Mouse (Mus musculus) cerebellum, postnatal 25 days (tissue): ENCODE data around the gene Izumo4.

Experiments
- DNase-seq, 2 experiments: peaks; one replicate each; pipeline ENCODE4 v3.0.0; 2021; ENCODE audit warnings: mixed read lengths in 2 of 2

Gene Izumo4

DNA sequence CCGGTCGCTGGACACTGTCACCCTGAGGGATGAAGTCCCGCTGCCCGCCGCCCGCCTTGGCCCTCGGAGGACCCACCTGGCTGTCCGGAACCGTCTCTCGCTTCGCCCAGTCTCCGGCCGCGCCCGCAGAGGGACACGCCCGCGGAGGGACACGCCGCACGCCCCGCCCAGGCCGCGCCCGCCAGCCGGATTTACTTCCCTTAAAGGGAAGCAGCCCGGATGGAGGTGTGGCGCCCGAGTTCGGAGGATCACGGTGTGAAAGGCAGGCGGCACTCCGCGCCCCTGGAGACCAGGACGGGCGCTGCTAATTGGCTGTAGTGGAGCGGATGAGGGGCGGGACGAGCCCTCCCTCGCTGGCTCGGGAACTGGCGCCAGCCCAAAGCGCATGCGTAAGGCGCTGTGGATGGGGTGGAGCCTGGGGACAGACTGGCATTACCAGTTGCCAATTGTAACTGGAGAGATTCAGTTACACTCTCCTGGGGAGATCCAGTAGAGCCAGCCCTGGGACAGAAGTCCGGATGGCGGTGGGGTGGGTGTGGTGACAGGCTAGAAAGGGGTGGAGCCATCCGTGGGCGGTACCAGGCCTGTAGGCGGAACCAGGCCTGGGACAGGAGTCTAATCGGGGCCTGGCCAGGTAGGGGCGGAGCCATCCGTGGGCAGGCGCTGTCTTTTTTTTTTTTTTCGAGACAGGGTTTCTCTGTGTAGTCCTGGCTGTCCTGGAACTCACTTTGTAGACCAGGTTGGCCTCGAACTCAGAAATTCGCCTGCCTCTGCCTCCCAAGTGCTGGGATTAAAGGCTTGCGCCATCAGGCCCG is at the start of gene Izumo4, which contains the start of gene Mob3a:
Gene Izumo4, plus strand, starts transcription at position 464 of the 815 bp plus-strand sequence.
Gene Mob3a, minus strand, starts transcription at position 257 of the 815 bp plus-strand sequence.
- peak; percentile 98 to 99 for DNase-seq

DNA sequence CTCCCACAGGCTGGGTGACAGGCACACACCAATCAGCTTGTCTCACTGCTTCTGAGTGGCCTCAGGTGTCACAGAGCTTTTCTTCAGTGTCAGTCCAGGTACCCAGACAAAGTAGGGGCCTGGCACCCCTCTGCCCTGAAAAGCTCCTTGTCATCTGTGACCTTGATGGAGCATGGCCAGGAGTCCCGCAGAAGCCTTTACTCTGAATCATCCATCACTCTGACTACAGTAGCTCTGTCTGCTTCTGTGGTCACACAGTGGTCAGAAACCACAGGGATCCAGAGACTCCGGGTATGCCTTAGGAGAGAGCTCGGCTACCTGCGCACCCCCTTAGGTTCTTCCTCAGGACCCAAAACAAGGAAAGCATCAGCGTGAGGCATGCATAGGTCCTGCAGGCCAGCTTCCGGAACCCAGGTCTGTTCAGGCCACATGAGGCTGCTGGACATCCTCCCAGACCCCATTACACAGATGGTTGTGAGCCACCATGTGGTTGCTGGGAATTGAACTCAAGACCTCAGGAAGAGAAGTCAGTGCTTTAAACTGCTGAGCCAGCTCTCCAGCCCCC is 48.7 kb upstream of the Izumo4 start:
- no peak for DNase-seq

DNA sequence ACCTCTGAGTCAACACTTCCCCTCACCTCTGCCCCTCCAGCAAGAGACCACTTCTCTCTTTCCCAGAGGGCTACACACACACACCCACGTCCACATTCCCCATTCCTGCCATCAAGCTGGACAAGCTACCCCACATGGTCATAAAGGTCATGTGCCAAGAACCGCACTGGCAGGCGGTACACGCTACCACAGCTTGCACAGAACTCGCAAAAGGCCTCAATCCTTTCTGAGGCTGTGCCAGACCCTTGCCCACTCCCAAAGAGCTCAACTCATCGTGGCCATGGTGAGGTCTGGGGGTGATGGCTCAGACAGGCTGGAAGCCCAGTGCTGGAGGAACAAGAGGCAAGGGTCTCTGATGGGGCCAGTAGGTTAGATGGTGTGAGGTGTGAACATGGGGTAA is 47.1 kb upstream of the Izumo4 start:
- no peak for DNase-seq

DNA sequence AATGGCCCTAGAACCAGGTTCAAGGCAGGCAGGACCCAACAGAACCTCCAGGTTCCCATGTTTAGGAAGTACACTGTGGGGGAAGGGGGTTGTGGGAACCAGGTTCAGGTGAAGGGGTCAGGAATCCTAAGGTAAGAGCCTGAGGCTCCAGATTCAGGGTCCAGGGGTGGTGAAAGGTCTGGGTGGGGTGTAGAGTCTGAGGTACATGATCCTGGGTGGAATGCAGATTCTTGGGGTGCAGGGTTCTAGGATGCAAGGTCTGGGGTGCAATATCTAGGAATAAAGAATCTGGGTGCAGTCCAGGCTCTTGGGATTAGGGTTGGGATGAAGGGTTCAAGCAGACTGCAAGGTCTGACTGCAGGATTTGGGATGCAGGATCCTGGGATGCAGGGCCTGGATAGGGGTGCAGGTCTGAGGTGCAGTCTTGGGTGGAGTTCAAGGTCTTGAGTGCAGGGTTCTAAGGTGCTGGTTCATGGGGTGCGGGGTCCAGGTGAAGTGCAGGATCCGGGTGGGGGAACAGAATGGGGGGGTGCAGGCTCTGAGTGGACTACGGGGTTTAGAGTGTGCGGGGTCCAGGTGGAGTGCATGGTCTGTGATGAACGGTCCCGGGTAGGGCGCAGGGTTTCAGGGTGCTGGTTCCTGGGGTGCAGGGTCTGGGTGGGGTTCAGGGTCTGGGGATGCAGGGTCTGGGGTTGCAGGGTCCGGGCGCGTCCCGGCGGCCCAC is 46.4 kb upstream of the Izumo4 start:
- no peak for DNase-seq

DNA sequence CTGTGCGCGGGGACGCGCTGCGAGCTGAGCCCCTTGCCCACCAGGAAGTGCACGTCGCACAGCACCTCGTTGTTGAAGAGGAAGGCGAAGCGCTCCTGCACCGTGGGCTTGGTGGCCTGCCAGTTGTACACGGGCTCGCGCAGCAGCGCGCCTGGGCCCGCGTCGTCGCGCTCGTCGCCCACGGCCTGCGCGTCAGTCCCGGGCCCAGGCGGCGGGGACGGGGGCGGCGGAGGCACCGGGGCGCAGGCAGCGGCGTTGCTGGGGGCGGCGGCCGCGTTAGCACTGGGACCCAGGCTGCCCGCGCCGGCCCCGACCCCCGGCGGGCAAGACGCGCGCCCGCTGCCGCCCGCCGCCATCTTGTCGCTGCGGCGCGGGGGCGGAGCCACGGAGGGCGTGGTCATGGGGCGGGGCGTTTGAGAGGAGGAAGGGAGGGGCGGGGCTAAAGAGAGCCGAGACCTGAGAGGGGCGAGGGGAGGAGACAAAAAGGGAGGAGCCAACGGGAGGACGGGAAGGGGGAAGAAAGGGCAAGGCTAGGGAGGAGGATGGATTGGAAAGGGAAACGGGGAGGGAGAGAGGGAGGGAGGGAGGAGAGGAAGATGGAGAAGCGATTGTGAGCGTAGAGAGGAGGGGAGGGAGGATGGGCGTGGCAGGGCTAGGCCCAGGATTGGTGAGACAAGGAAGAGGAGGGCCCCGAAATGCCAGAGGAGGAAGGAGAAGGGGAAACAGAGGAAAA is 45.7 kb upstream of the Izumo4 start:
- DNase-seq = peak; percentile 96 to 100

DNA sequence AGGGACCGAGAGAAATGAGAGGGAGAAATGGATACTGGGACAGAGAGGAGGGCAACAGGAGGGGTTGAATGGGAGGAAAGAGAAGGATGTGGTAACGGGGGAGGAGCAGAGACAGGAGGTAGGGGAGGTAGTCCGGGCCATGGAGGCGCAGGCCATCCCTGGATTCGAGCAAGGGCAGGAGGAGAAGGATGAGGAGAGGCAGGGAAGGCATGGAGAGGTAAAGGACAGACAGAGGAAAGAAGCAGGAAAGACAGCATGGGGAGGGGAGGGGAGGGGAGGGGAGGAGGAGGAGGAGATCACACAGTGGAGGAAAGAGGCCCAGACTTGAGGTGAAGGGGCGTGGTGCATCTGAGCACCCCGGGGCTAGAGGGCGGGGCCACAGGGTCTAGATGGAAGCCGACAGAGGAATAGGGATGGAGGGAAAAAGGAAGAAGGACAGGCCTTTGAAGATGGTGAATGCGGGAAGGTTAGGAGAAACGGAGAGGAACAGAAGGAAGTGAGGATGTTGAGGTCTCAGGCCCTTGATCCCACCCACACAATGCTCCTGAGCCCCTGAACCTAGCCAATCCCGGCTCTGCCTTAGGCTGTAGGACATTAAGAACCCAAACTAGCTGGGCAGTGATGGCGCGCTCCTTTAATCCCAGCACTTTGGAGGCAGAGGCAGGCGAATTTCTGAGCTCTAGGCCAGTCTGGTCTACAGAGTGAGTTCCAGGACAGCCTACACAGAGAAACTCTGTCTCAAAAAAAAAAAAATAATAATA is 44.9 kb upstream of the Izumo4 start, which contains the start of gene Btbd2:
Gene Btbd2, minus strand, starts transcription at position 209 of the 761 bp plus-strand sequence.
- peak in 1 of 2 experiments; percentile 58 for DNase-seq

DNA sequence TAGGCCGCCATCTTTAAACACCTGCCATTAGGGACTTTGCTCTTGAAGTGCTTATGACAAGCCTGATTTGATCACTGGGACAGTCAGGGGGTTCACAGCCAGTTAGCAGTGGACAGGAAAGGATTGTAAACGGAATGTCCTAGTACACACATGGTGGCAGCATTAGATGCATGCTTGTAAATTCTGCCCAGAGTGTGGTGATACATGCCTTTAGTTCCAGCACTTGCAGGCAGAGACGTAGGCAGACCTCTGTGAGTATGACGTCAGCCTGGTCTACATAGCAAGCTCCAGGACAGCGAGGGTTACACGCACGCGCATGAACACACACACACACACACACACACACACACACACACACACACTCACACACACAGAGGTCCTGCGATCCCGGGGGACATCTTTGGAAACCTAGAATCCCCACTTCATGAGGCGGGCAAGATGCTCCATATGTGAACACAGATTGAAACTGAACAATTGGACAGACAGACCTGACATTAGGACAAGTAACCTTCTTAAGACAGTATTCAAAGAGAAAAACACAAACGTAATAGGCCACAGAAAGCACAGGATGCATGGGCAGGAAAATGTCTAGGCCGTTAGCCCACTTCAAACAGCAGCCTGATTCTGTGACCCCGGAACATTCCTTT is 43.7 kb upstream of the Izumo4 start:
- DNase-seq = no peak

DNA sequence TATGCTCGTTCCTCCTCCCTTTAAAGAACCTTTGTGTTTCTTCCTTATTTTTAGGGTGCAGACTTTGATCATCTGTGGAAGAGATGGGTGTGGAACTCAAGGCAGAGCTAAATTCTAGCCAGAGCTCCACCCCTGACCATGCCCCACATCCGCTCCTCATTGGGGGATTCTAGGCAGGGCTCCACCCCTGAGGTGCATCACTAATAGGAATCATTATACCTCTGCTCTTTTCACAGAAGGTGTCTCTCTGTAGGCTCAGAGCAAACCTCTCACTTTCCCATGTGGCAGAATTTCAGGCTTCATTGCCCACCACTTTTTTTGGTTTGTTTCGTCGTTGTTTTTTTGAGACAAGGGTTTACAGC is 43.2 kb upstream of the Izumo4 start:
- DNase-seq = no peak

DNA sequence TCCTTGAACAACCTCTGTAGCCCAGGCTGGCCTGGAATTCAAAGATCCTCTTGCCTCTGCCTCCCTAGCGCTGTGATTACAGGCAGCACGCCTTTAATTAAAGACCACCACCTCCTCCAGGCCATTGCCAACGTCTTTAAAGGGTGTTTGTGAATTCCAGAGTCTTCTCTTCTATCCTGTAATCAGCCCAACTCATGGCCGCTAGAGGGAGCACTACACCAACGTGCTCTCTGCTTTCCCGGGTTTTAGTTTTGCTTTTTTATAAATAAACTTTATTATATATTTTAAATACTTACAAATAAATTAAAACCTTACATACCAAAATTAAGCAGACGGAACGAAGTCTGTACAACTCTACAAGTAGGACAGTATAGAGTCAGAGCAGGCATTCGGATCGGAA is 42.8 kb upstream of the Izumo4 start:
- DNase-seq = peak; percentile 78 to 89

DNA sequence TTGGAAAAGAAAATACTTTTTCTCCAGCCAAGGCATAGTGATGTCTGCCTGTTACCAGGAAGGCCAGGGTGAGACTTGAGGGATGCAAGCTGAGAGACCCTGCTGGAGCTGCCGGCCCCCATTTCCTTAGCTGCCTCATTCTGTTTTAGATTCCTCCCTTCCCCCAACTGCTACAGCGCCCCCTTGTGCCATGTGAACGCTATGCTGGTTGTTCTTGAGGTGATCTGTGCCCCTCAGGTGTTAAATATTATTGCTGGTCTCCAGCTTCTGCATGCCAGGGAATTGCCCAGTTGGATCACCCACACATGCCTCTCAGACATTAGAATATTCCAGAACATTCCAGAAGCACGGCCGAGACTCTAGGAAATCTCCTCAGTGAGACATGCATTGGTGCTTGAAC is 40.8 kb upstream of the Izumo4 start:
- DNase-seq = peak in 1 of 2 experiments; percentile 71

DNA sequence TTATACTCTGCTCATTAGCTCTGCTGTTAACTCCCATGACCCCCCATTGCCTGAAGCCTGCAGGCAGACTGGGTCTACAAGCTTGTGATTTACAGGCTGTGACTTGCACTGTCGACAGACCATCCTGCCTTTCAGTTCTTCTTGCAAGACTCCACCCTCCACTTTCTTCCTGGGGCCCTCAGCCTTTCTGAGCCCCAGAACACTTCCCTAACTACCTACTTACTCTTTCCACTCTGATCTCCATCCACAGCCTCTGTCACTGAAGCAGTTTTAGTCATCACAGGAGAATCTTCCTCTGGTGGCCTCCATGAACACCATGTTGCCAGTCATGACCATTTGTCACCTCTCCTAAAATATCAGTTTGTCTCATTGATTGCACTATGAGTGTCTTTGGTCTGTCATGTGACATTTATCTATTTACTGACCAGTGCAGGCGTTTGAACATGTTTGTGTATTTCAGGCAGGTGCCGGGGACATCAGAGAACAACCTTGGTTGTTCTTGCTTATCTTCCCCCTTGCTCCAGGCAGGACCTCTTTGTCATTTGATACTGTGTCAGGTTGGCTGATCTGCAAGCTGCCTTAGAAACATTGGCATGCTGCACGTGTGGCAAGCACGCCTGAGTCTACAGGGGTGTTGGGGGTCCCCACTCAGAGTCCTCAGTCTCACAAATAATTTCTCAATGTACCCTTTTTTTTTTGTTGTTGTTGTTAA is 38.3 kb upstream of the Izumo4 start:
- DNase-seq = no peak

DNA sequence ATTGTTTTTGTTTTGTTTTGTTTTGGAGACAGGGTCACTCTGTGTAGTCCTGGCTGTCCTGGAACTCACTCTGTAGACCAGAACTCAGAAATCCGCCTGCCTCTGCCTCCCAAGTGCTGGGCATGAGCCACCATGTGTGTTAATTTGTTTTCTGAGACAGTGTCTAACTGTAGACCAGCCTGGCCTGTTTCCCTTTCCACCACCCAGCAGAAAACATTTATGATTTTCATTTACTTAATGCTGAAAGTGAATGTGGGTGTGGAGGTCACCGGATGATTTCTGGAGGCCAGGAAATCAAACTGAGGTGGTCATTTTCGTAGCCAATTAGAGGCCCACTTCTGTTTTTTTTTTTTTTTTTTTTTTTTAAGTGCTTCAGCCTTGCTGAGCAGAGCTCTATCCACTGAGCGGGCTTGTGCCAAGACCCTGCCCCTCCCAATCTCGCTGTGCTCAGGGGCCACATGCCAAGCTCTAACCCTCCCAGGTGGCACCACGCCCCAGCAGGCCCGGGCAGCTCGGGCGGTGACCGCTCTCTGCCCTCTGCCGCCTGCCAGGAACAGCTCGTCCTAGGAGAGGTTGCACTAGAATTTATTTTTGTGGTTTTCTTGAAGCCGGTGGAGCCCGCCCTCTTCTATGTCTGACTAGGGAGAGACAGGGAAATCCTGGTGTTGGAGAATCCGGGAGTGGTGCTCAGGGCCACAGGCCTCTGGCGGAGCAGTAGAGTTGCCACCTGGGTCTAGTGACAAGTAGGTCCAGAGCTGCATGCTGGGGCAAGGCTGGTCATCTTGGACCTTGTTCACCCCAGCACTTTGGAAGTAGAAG is 37.6 kb upstream of the Izumo4 start:
- DNase-seq = peak; percentile 84 to 85

DNA sequence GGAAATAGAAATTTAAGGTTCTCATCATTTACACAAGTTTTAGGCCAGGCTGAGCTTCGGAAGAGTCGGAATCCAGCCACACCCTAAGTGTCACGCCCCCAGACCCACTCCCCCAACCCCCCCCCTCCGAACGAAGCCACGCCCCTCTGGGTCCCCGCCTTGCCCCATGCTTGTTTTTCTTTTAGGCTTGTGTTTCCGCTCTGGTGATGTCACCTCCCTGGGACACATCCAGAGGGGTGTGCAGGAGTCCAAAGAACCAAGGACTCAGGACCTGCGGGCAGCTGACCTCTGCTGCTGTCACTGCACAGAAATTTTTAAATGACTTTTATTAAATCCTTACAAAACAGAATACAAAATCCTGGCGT is 37.0 kb upstream of the Izumo4 start:
- peak in 1 of 2 experiments; percentile 59 for DNase-seq

DNA sequence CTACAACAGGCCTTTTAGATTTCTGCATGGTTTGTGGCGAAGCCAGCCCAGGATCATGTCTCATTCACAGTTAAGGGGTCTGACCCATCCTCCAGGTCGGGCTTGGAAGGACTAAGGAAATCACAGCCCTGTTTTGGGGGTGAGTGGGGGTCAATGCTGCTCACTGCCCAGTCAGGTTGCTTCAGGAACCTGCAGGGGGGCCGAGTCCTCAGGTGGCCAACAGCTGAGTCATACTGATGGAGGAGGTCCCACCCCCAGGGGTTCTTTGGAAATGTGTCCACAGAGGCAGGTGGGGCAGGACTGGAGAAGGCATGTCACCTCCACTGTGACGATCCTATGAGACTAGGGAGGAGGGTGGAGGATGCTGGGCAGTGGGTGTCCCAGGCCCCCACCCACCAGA is 36.5 kb upstream of the Izumo4 start:
- peak in 1 of 2 experiments; percentile 57 for DNase-seq

DNA sequence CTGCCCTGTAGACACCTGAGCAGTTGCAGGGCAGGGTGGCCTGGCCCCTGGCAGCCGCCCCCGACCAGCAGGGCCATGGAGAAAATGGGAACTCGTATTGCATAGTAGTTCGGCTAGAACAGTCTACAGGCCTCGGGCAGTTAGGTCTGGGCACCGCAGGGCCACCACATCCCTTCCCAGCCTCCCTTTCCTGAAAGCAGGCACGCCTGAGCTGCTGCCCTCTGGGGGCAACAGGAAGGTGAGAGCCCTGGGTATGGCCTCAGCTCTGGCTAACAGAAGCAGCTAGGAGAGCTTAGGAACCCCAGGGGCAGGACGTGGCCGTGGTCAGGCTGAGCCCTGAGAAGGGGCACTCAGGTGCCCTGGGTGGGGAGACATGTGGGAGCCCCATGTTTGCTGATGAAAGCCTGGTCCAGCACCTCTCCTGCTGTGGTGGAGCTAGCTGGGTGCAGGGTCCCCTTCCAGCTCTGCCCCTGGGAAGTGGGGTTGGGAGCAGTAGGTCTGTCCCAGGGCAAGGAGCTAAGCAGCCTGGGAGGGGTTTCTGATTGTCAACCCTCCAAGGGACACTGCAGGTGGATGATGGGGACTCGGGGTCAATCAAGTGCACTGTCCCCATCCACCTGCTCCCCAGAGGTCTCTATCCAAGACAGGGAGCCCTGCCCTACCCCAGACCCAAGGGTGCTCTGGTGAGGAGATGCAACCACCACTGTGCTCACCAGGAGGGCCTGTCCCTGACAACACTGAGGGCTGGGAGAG is 35.8 kb upstream of the Izumo4 start:
- DNase-seq = no peak

DNA sequence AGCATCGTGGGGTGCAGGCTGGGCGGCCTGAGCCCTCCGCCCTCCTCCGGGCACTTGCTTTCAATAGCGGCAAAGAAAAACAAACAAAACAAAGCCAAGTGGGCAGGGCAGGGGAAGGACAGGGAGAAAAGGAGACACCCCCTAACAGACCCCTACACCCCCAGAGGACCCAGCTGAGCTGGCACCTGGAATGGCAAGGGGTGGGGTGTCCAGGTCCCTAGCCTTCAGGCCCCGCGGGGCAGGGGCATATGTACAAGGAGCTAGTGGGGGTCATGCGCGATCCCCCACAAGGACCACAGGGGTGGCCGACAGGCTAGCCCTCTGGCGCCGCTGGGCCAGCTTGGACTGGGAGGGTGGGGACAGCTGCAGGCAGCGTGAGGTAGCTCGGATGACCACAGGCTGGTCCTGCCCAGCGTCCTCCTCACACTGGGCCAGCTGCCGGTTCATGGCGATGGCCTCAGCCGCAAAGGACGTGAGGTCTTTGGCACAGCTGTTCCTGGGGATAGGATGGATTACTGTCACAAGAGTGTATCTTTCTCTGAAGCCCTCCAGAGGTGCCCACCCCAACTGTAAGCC is 35.1 kb upstream of the Izumo4 start:
- no peak for DNase-seq

DNA sequence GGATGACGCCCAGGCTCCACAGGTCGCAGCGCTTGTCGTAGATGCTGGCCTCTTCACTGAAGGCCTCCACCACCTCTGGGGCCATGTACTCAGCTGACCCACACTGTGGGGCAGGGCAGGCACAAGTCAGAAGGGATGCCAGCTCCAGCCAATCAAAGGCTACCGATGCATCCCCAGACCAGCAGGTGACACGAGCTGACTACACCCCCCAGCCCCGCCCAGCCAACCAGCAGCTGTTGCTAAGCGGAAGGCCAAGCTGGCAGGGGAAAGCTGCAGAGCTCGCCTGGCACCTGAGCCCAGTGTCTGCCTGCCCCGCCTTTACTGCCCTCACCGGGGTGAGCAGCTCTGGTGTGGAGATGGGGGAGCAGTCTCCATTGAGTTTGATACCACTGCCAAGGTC is 33.4 kb upstream of the Izumo4 start:
- peak; percentile 68 to 80 for DNase-seq

DNA sequence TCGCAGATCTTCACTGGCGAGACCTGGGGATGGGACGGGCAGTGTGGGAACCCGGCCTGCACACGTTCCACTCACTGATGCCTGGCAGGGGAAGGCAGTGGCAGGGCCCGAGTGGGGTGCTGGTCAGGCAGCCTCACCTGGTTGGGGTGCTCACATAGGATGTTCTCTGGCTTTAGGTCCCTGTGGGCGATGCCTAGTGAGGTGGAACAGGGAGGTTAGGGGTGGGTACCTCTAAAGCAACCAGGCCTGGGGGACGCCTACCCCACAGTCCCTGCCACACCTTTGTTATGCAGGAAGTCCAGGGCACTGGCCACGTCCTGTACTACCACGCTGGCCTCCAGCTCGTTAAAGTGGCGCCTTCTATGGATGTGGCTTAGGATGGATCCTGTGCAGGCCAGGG is 33.0 kb upstream of the Izumo4 start:
- DNase-seq = no peak
